ENCODE assay signal across 11 mouse cellular contexts in genomic region chr11:6018218-6019010, GRCm38 (mm10). TPM values are rescaled to one million over a fixed set of nuclear protein-coding genes. Genes with fewer than 3 reads are reported as not detected.
DNase-seq lines count a peak whose midpoint lies in the region; ATAC-seq and TF ChIP-seq lines count a peak whose summit lies in the region.
"Had no signal": no experiment of that assay in that cellular context is flagged by ENCODE, and none has a peak within 500 bp of the region (broad histone marks: within the 10 kb centered on the region; RNA-seq: fewer than 3 reads in every experiment).

No protein-coding gene starts in this region.

- no peaks in the 10 kb centered on the region for H3K9me3 ChIP-seq in forebrain, embryonic 11.5 days (ENCODE audit: control insufficient read depth, low read length)
- H3K9me3 ChIP-seq: G1E; heart, embryonic 15.5 days had no signal

- peak; percentile 83 for ATAC-seq in megakaryocyte progenitor cell, adult 5-6 weeks (replicated peaks; ENCODE audit: poor library complexity)
- no peak for ATAC-seq in forebrain, embryonic 11.5 days (replicated peaks; ENCODE audit: low FRiP score)

- H3K4me3 ChIP-seq in gastrocnemius, adult 2 months = no peak overlapping the region
- no peak overlapping the region for H3K4me3 ChIP-seq in forebrain, embryonic 11.5 days (ENCODE audit: low read depth, low read length)
- H3K4me3 ChIP-seq: heart, embryonic 15.5 days had no signal

- no peaks in the 10 kb centered on the region for H3K36me3 ChIP-seq in forebrain, embryonic 11.5 days (ENCODE audit: control insufficient read depth, insufficient read depth, low read length)
- H3K36me3 ChIP-seq: G1E; heart, embryonic 15.5 days had no signal

- peak; percentile 13 for DNase-seq in gastrocnemius, adult 2 months
- no peak for DNase-seq in gastrocnemius, postnatal 25 days
- DNase-seq in urinary bladder, postnatal 14 days (ENCODE audit: low spot score) = peak; percentile 28
- no peak for DNase-seq in urinary bladder, adult 2 months (ENCODE audit: low spot score)
- DNase-seq in thymus, postnatal 4 days = peak; percentile 84
- DNase-seq in forebrain, embryonic 11.5 days (ENCODE audit: low spot score) = no peak
- no peak for DNase-seq in gastrocnemius, postnatal 10 days
- DNase-seq: kidney, adult 9 months had no signal

- no peak overlapping the region for H3K4me2 ChIP-seq in forebrain, embryonic 11.5 days (ENCODE audit: low read depth, low read length, severe bottlenecking)
- H3K4me2 ChIP-seq: heart, embryonic 15.5 days had no signal

- intact Hi-C loops in gastrocnemius, adult 2 months (cut with DNase I) = no loop called here

- H3K9ac ChIP-seq in forebrain, embryonic 11.5 days (ENCODE audit: low read length) = no peak overlapping the region
- H3K9ac ChIP-seq: heart, embryonic 15.5 days had no signal

- no peak overlapping the region for H3K27ac ChIP-seq in gastrocnemius, adult 2 months
- no peak overlapping the region for H3K27ac ChIP-seq in forebrain, embryonic 11.5 days (ENCODE audit: low read depth, low read length)
- H3K27ac ChIP-seq: heart, embryonic 15.5 days had no signal

- no peaks in the 10 kb centered on the region for H3K4me1 ChIP-seq in forebrain, embryonic 11.5 days (replicated peaks; ENCODE audit: control insufficient read depth, insufficient read depth, low read length)

- WGBS in forebrain, embryonic 11.5 days = 65% methylated on average over 7 of the region's 7 CpGs

- TF ChIP-seq CTCF in gastrocnemius, adult 2 months (IDR thresholded peaks at IDR 0.05) = no peak

- H3K27me3 ChIP-seq in forebrain, embryonic 11.5 days (ENCODE audit: control insufficient read depth, insufficient read depth, low read length) = no peaks in the 10 kb centered on the region
- H3K27me3 ChIP-seq: heart, embryonic 15.5 days had no signal

RNA-seq across cellular contexts. Expression of gene Camk2b, which starts 47.7 kb away (rescaled TPM):
- 100 to 1,000 TPM; 108 to 128 TPM for total RNA-seq in gastrocnemius, adult 2 months (2021)
- 100 to 1,000 TPM; 115 to 121 TPM for total RNA-seq in gastrocnemius, postnatal 25 days (2021)
- polyA plus RNA-seq in urinary bladder, adult 2 months (2012; rRNA removed) = 3.0 and 3.9 TPM in 2 replicates
- 1.2 and 1.8 TPM in 2 replicates for total RNA-seq in megakaryocyte progenitor cell, adult 5-6 weeks (2015)
- total RNA-seq in megakaryocyte progenitor cell, adult 5-6 weeks (2017) = 0.83 and 1.7 TPM in 2 replicates
- polyA plus RNA-seq in forebrain, embryonic 11.5 days (2014; fragmentation: Nextera tagmentation; extraction: Ambion mirVana) = 1.0 and 1.8 TPM in 2 replicates
- 100 to 1,000 TPM; 188 to 190 TPM for total RNA-seq in gastrocnemius, postnatal 10 days (2021)
- polyA plus RNA-seq: G1E had no signal

Comparison
In these comparisons a context has a peak if more than half of its experiments do, and no peak if none do; other contexts are left out.
1. DNase-seq: peak in gastrocnemius, adult 2 months (single experiment), urinary bladder, postnatal 14 days (single experiment) and thymus, postnatal 4 days (single experiment); none in gastrocnemius, postnatal 25 days (single experiment), urinary bladder, adult 2 months (single experiment), forebrain, embryonic 11.5 days (single experiment) and gastrocnemius, postnatal 10 days (single experiment).
2. RNA of gene Camk2b, which starts 47.7 kb away (total RNA-seq): 188 to 190 TPM in gastrocnemius, postnatal 10 days, 108 to 128 TPM in gastrocnemius, adult 2 months and 115 to 121 TPM in gastrocnemius, postnatal 25 days; 0.83 to 1.8 TPM in megakaryocyte progenitor cell, adult 5-6 weeks; every median in the first group is over 10 times any median in the second.